Mouse (Mus musculus) stomach, postnatal 0 days (tissue): Measurements from ENCODE around the gene Cry2. TPM values are rescaled to one million over a fixed set of nuclear protein-coding genes. Genes with fewer than 3 reads are reported as not detected.

Experiments
- ATAC-seq: fragments of 200-750 bp; cut with Nextera tagmentation; 2 replicates; pipeline ENCODE4 v1.8.0; 2017; ENCODE audit not compliant: low FRiP score, low TSS enrichment
- DNase-seq: peaks from one replicate; pipeline ENCODE4 v3.0.0-alpha.2; 2016; ENCODE audit warnings: low spot score
- H3K27ac ChIP-seq: fragments of 300-500 bp; sonication (generic); replicated peaks from 2 replicates; pipeline ENCODE4 v1.5.1; 2014; ENCODE audit warnings: mild to moderate bottlenecking, control low read depth
- H3K27me3 ChIP-seq: fragments of 300-500 bp; sonication (generic); 2 replicates; pipeline ENCODE4 v1.6.1; 2014; ENCODE audit warnings: low read length; ENCODE audit not compliant: control insufficient read depth, insufficient read depth
- H3K36me3 ChIP-seq: fragments of 300-500 bp; sonication (generic); 2 replicates; pipeline ENCODE4 v1.6.1; 2014; ENCODE audit warnings: low read length, mixed read lengths; ENCODE audit not compliant: control insufficient read depth, insufficient read depth
- H3K4me1 ChIP-seq: fragments of 300-500 bp; sonication (generic); replicated peaks from 2 replicates; pipeline ENCODE4 v1.6.1; 2014; ENCODE audit warnings: antibody characterized with exemption; ENCODE audit not compliant: control insufficient read depth, insufficient read depth
- H3K4me2 ChIP-seq: fragments of 300-500 bp; sonication (generic); replicated peaks from 2 replicates; pipeline ENCODE4 v1.6.1; 2014; ENCODE audit warnings: low read depth, mild to moderate bottlenecking, control low read depth, moderate library complexity
- H3K4me3 ChIP-seq: fragments of 300-500 bp; sonication (generic); 2 replicates; pipeline ENCODE4 v1.5.1; 2014; ENCODE audit warnings: low read depth, low read length, control low read depth
- H3K9ac ChIP-seq: fragments of 300-500 bp; sonication (generic); 2 replicates; pipeline ENCODE4 v1.6.1; 2014; ENCODE audit warnings: mild to moderate bottlenecking, low read length, control low read depth, mixed read lengths
- H3K9me3 ChIP-seq: fragments of 300-500 bp; sonication (generic); 2 replicates; pipeline ENCODE4 v1.6.1; 2016; ENCODE audit warnings: low read length; ENCODE audit not compliant: control insufficient read depth
- CTCF ChIP-seq: IDR thresholded peaks from 2 replicates; pipeline ENCODE4 v1.5.1; 2016; ENCODE audit warnings: antibody characterized with exemption, low read depth, mild to moderate bottlenecking, moderate library complexity
- EP300 ChIP-seq: optimal IDR thresholded peaks from 2 replicates; pipeline ENCODE3; 2016; ENCODE audit warnings: antibody characterized with exemption
- WGBS: fragments of 180-500 bp; shearing (Covaris S2); extraction: QIAGEN DNeasy Blood & Tissue Kit; methylation state at CpG from one replicate; pipeline ENCODE4 v1.1.7; 2014; 5-methylcytosine and 5-hydroxymethylcytosine counted together
- polyA plus RNA-seq: library from polyadenylated mRNA; unstranded; fragments of >200 nt; fragmentation: Nextera tagmentation; extraction: Ambion mirVana; gene quantifications from 2 replicates; pipeline ENCODE4 v1.2.1, GENCODE M21; 2015

The Cry2 gene
- polyA plus RNA-seq, 1 experiment from 2014 or later: 14.8 TPM

DNA sequence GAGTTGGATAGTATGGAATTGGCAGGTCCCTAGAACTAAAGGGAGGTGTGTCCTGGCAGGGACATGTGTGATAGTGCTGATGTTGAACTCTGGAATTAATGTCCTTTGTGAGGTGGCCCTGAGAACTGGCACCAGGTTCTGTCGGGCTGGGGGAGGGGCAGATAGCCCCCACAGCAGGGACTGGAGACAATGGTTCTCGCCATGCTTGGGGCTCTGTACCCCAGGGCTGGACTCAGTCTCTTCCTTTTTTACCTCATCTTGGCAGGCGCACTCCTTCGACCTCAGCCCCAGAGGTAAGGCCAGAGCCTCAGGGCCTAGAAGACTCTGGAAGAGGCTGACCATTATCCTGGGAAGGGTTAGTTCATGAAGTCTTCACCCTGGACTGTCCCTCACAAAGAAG is 51.1 kb downstream of the Cry2 start:
- H3K4me1 ChIP-seq: no peaks in the 10 kb centered on the region
- TF ChIP-seq CTCF (no peak), EP300 (no peak)
- H3K27ac ChIP-seq: no peak overlapping the region
- WGBS: 92% methylated on average over 4 of the region's 4 CpGs
- no peak for DNase-seq
- no peak overlapping the region for H3K4me3 ChIP-seq
- H3K36me3 ChIP-seq: peaks cover 15% of the 10 kb centered on the region
- no peak for ATAC-seq
- no peak overlapping the region for H3K9ac ChIP-seq
- no peaks in the 10 kb centered on the region for H3K27me3 ChIP-seq
- H3K4me2 ChIP-seq: no peak overlapping the region
- H3K9me3 ChIP-seq: no peaks in the 10 kb centered on the region

DNA sequence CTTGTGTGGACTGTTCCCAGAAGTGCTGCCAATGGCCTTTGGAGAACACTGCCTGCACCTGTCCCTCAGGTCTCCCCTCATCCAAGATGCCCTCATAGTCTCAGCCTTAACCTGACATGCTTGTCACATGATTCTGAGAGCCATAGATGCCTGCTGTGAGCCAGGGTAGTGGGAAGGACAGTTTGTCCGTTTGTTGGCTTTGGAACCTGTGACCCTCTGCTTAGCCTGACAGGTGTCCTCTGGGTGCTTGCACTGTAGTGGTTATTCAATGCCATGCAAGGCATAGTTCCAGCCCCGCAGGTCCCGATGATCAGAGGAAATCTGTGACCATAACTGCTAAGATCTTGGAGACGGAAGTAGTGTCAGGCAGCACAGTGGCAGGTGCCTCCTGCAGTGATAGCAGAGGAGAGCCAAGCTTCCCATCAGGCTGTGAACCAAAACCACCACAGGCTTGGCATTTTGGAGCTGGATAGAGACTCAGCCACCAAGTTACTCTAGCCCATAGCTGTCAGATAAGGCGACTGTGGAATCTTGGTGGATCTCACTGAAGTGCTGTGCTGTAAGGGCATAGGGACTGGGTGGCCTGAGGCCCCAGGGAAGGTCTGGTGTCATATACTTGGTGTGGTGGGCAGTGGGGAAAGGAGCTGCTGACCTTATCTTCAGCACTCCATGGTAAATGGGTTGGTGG is 51.8 kb downstream of the Cry2 start, which contains the start of gene 1700029I15Rik:
TSS of gene 1700029I15Rik (plus strand) at position 638 of the 688 bp plus-strand sequence.
- H3K9me3 ChIP-seq: no peaks in the 10 kb centered on the region
- no peaks in the 10 kb centered on the region for H3K27me3 ChIP-seq
- H3K4me3 ChIP-seq: no peak within 1 kb of the TSS
- no peaks in the 10 kb centered on the region for H3K4me1 ChIP-seq
- H3K9ac ChIP-seq: no peak within 1 kb of the TSS
- H3K27ac ChIP-seq: no peak within 1 kb of the TSS
- H3K36me3 ChIP-seq: peaks cover 17% of the 10 kb centered on the region
- ATAC-seq: no peak
- DNase-seq: no peak
- no peak within 1 kb of the TSS for H3K4me2 ChIP-seq
- TF ChIP-seq CTCF (no peak), EP300 (no peak)
- 89% methylated on average over 5 of the region's 5 CpGs for WGBS

DNA sequence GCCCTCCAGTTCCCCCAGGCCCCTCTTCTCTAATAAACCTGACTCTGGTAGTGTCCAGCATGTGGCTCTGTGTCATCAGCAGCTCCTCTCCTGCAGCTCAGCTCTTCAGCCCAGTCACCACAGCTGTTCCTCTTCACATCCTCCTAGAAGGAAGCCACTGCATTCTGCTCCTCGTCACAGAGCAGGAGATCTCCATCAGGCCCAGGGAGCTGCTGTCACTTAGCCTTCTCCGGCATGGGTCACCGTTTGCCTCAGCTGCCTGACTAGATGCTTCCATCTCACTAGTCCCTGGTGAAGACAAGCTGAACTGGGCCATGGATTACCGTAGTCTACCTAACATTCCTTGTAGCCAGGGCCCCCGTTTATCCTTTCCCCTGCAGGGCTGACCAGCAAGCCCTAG is 52.7 kb downstream of the Cry2 start:
- no peaks in the 10 kb centered on the region for H3K4me1 ChIP-seq
- H3K36me3 ChIP-seq: peaks cover 18% of the 10 kb centered on the region
- WGBS: 57% methylated on average over 5 of the region's 5 CpGs
- H3K4me3 ChIP-seq: no peak overlapping the region
- no peak overlapping the region for H3K27ac ChIP-seq
- H3K4me2 ChIP-seq: no peak overlapping the region
- ATAC-seq (no peak), DNase-seq (no peak)
- H3K9me3 ChIP-seq: no peaks in the 10 kb centered on the region
- TF ChIP-seq CTCF: no peak
- no peaks in the 10 kb centered on the region for H3K27me3 ChIP-seq
- no peak overlapping the region for H3K9ac ChIP-seq

DNA sequence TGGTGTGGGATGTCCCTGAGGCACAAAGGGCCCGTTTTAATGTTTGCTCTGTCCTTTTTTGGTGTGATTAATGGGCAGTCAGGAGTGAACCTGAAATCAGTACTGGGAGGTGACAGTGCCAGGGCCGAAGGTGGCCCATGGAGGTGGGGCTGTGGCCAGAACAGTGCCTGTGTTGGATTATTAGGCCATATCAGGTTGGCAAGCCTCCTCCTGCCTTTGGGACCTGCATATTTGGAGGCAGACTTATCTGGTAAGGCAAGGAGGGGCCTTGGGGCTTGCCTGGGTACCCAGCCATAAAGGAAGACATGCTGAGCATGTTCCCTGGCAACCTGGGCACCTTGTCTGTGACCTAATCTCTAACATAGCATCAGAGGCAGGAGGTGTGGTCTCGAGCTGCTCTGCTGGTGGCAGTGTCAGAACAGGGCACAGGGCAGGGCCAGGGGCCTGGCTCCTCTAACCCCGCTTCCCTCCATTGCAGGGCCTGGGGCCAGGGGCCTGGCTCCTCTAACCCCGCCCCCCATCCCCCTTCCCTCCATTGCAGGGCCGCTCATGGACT is 53.3 kb downstream of the Cry2 start:
- H3K9me3 ChIP-seq: no peaks in the 10 kb centered on the region
- H3K27me3 ChIP-seq: no peaks in the 10 kb centered on the region
- no peak overlapping the region for H3K4me3 ChIP-seq
- peaks cover 17% of the 10 kb centered on the region for H3K36me3 ChIP-seq
- H3K27ac ChIP-seq: no peak overlapping the region
- 0 out of 2 replicates have a peak, but pooled peaks cover 4% of the 10 kb centered on the region for H3K4me1 ChIP-seq
- no peak for TF ChIP-seq CTCF
- no peak for TF ChIP-seq EP300
- ATAC-seq (no peak), DNase-seq (no peak)
- H3K9ac ChIP-seq: no peak overlapping the region
- 62% methylated on average over 6 of the region's 6 CpGs for WGBS
- H3K4me2 ChIP-seq: no peak overlapping the region

DNA sequence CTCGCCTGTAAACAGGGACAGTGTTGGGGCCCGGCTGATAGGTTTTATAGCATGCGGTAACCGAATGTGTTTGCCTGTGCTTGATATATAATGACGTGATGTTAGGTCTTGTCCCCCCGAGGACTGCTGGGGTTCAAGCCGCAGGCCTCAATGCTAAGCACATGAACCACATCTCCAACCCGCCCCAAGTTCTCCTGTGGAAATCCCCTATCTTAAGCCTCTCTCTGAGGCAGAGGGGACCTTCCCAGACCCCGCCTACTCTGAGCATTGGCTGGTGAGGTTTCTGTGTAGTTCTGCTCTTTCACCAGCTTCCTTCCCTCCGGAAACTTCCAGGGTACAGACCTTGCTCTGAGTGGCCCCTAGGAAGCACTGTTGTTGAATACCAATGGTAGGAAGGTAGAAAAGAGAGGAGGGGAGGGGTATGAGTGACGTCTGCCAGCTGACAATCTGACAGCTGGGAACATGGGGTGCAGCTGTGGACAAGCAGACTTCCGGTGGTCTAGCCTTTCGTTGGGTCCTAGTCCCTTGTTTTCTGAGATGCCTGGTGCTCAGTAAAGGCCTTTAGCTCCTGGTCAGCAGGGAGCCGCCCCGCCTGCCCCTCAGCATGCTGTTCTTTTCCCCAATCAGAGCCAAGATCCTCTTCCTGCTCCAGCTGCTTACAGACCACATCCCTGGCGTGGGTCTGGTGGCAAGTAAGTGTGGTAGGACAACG is 53.9 kb downstream of the Cry2 start:
- H3K4me2 ChIP-seq: no peak overlapping the region
- 80% methylated on average over 17 of the region's 17 CpGs for WGBS
- ATAC-seq: no peak

DNA sequence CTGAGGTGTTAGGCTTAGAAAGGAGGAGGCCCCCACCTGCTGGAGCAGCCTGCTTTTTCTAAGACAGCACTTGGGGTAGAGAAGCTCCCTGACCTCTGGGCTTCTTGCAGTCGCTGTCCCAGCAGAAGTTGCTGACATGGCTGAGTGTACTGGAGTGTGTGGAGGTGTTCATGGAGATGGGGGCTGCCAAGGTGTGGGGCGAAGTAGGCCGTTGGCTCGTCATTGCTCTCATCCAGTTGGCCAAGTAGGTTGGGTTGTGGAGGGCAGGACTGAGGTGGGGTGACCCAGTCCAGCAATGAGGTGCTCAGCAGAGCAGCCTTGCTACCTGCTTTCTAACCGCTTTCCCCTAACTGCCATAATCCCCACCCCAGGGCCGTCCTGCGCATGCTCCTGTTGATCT is 56.5 kb downstream of the Cry2 start:
- H3K9me3 ChIP-seq: no peaks in the 10 kb centered on the region
- H3K4me3 ChIP-seq: no peak overlapping the region
- DNase-seq: no peak
- H3K9ac ChIP-seq: no peak overlapping the region
- no peak overlapping the region for H3K27ac ChIP-seq
- 91% methylated on average over 7 of the region's 7 CpGs for WGBS
- H3K4me1 ChIP-seq: 0 out of 2 replicates have a peak, but pooled peaks cover 4% of the 10 kb centered on the region
- no peak overlapping the region for H3K4me2 ChIP-seq
- no peaks in the 10 kb centered on the region for H3K27me3 ChIP-seq
- TF ChIP-seq EP300 (no peak), CTCF (no peak)
- peaks cover 16% of the 10 kb centered on the region; the same call in 1 of the 2 replicates for H3K36me3 ChIP-seq
- ATAC-seq: no peak

More for the DNA sequence above, 53.9 kb downstream of the Cry2 start:
- Histone ChIP-seq H3K36me3 (peaks cover 16% of the 10 kb centered on the region; the same call in 1 of the 2 replicates), H3K4me3 (no peak overlapping the region), H3K4me1 (0 out of 2 replicates have a peak, but pooled peaks cover 4% of the 10 kb centered on the region), H3K27me3 (no peaks in the 10 kb centered on the region), H3K9ac (no peak overlapping the region), H3K27ac (no peak overlapping the region), H3K9me3 (no peaks in the 10 kb centered on the region)
- DNase-seq: no peak
- TF ChIP-seq EP300 (no peak), CTCF (no peak)
